Mouse (Mus musculus): Measurements from ENCODE around the gene Tex33. TPM values are rescaled to one million over a fixed set of nuclear protein-coding genes. Genes with fewer than 3 reads are reported as not detected.

The Tex33 gene
- total RNA-seq, 1 experiment from 2014 or later = not detected

Small RNAs within 50 kb of the gene (microRNA-seq; reads per million reads assigned to microRNA genes)
- 0 reads per million in 2 experiments for gene Mir7676-2

Other genes with a start within 250 kb of the Tex33 start
- 17.7 and 20.3 TPM in 2 replicates for gene Ift27, start 221.8 kb downstream of the Tex33 start, total RNA-seq (2021)
- gene Pvalb, start 189.5 kb downstream of the Tex33 start, total RNA-seq (2021) = not detected in 2 replicates
- 1.00 and 1.2 TPM in 2 replicates for gene Ncf4, start 151.1 kb downstream of the Tex33 start, total RNA-seq (2021)
- gene Csf2rb2, start 90.2 kb downstream of the Tex33 start, total RNA-seq (2021) = 0.43 and 1.0 TPM in 2 replicates
- 6.9 and 9.2 TPM in 2 replicates for gene Csf2rb, start 70.2 kb downstream of the Tex33 start, total RNA-seq (2021)
- gene Tst, start 10.0 kb upstream of the Tex33 start, total RNA-seq (2021) = 246 and 299 TPM in 2 replicates
- gene Mpst, start 10.5 kb upstream of the Tex33 start, total RNA-seq (2021) = 56.9 and 61.7 TPM in 2 replicates
- gene Kctd17, start 32.7 kb upstream of the Tex33 start, total RNA-seq (2021) = 73.5 and 84.3 TPM in 2 replicates
- gene Tmprss6, start 72.7 kb upstream of the Tex33 start, total RNA-seq (2021) = 1.9 and 4.9 TPM in 2 replicates
- gene Il2rb, start 99.4 kb upstream of the Tex33 start, total RNA-seq (2021) = 0.48 and 0.58 TPM in 2 replicates
- 48.7 and 59.4 TPM in 2 replicates for gene C1qtnf6, start 135.5 kb upstream of the Tex33 start, total RNA-seq (2021)
- 0.58 and 0.76 TPM in 2 replicates for gene Sstr3, start 148.8 kb upstream of the Tex33 start, total RNA-seq (2021)
- gene Rac2, start 176.9 kb upstream of the Tex33 start, total RNA-seq (2021) = 2.7 and 4.5 TPM in 2 replicates
- 7.5 and 7.6 TPM in 2 replicates for gene Cyth4, start 201.1 kb upstream of the Tex33 start, total RNA-seq (2021)

All from adrenal gland, postnatal 25 days (tissue).